Mouse (Mus musculus) megakaryocyte, embryonic 14.5 days (primary cell): ENCODE results near the gene Mettl9.

Source experiments
- FLI1 ChIP-seq: IDR thresholded peaks from 2 replicates; pipeline ENCODE4 v1.6.1; 2012; ENCODE audit warnings: low read length, inconsistent platforms, mixed read lengths
- GATA1 ChIP-seq: IDR thresholded peaks from 3 replicates; pipeline ENCODE4 v1.6.1; 2012; ENCODE audit warnings: mixed read lengths, low read length, inconsistent platforms, borderline replicate concordance

GRCm38 (mm10) chr7:121014486-121014885 is 19.8 kb upstream of the Mettl9 start:
- TF ChIP-seq GATA1, result no peak
- TF ChIP-seq FLI1, result no peak
